Mouse (Mus musculus) adrenal gland, adult 18-20 months (tissue): ENCODE measurements around the gene Gata3. TPM values are rescaled to one million over a fixed set of nuclear protein-coding genes. Genes with fewer than 3 reads are reported as not detected.

Source experiments
- DNase-seq, 2 experiments: peaks; one replicate each; pipeline ENCODE4 v3.0.0; 2021 to 2022; ENCODE audit warnings: low spot score in 2 of 2
- total RNA-seq, 2 experiments: library from RNA; stranded (reverse); gene quantifications; 1 replicate in 1 of 2; 2 replicates in 1 of 2; pipeline ENCODE4 v1.2.3; 2021

Gata3 gene
- total RNA-seq, 2 experiments from 2014 or later, result 11.7 to 14.2 TPM

DNA sequence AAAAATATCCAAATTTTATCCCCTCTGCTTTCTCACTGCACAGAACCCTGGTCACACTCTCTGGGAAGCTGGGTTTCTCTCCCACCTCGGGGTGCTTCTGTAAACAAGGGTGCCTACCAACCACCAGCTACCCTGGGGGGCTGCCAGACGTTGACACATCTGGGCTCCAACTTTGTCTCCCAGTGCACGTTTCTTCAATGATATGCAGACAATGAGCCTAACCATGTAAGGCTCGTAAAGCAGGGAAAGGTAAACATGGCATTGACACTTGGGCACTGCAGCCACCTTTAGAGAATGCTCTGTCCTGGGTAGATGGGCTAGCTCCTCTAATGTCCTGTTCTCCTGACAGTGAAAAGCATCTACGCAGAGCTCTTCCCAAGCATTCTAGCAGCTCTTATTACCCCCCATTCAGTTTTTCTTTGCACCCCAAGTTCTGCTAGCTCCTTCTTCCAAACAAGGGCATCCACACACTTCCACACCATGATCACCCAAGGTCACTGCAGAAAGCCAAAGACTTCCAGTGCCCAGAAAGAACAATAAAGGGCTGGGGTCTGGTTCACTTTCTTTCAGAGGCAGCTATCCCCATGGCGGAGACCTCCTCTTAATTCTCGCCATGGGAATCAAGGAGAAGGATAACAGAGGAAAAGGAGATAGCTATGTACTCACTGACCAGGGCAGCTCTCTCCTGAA is 2.8 kb downstream of the Gata3 start:
- no peak for DNase-seq

DNA sequence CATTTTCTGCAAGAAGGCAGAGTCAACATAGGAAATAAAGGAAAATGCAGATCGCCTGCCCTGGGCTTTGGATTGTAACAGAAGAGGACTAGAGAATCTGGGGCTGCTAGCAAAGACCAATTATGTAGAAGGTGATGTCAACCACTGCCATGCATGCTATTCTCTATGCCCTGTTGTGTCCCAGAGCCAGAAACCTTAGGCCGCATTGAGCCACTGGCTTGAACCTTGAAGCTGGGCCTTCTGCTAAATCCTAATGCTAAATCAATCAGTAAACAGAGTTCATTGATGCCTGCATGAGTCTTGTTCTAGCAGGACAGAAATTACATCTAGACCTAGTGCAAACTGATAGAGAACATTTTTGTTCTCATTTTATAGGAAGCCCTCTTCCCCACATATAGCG is 3.8 kb downstream of the Gata3 start:
- no peak for DNase-seq

DNA sequence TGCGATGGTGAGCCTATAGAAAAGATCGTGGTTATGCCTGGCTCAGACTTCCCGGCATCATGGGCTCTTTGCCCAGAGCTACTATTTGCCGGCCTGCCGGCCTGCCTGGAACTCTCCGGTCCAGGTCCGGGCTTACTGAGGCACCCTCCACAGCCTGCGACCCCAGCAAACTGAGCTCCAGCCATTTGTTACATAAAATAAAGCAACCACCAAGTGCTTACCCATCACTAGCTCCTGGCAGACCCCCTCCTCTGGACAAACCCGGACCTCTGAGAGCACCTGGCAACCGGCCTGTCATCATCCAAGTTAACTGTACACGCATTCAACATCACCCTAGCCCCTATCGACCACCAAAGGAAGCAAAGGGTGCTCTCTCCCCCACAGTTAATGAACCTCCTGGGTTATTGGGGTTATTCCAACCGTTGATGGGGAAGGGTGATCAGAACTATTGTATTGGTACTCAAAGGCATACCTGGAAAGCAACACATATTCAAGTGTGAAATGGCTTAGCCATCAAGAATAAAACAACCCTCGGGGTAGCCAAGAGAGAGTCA is 4.5 kb downstream of the Gata3 start:
- DNase-seq, result no peak

DNA sequence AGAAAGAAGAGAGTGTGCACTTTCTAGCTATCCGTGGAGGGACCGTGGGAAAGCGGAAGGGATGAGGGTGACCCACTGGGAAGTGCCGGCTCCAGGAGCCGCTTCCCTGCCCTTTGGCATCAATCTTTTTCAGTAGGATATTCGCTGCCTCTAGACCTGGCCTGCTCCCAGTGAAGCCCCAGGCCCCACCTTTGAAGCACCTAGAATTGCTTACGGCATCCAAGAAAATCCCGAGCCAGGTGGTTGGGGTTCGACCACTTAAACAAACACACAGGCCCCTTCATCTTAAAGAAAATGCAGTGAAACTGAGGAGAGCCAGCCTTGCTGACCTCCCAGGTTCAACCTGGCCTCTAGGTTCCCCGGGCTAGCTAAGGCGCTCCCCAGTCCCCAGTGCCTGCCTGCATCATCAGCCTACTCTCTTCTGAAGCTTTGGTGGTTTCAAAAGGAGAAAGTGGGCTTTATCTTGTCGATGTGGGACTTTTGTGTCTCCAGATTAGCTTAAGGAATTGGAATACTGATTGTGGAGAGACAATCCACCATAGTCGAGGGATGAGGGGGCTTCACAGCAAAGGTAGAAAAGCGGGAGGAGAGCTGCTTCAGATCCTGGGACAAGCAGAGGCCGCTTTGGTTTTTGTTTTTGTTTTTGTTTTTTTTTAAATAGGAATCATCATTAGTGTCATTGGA is 5.2 kb downstream of the Gata3 start:
- no peak for DNase-seq

DNA sequence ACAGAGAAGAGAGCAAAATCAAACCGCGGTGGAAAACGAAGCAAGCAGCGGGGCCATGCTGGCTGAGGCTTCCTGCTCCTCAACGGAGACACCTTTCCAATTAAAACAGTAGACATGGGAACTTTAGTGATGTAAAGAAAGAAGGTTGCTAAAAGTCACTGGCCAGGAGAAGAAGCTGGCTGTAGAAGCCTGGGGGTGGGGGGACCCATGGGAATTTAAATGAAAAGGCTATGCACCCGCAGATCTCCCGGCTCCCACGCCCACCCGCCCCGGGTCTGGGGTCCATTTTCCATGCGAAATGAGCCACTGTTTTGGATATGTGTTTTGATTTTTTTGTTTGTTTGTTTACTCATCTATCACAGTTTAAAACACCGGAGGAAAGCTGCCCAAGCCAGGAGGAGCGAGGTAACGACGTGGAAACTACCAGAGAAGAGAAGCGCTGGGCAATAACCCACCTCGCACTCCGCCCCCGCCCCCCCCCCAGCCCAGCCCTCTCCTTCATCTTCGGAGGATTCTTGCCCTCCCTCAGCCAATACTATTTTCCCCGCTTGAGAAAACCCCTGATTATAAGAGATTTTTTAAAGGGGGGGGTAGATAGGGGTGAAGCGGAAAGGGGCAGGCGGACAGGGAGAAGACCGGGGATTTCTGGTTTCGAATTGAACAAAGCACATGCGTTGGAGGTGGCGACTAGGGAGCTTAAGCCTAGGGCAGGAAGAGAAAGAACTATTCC is 5.9 kb downstream of the Gata3 start:
- no peak for DNase-seq

DNA sequence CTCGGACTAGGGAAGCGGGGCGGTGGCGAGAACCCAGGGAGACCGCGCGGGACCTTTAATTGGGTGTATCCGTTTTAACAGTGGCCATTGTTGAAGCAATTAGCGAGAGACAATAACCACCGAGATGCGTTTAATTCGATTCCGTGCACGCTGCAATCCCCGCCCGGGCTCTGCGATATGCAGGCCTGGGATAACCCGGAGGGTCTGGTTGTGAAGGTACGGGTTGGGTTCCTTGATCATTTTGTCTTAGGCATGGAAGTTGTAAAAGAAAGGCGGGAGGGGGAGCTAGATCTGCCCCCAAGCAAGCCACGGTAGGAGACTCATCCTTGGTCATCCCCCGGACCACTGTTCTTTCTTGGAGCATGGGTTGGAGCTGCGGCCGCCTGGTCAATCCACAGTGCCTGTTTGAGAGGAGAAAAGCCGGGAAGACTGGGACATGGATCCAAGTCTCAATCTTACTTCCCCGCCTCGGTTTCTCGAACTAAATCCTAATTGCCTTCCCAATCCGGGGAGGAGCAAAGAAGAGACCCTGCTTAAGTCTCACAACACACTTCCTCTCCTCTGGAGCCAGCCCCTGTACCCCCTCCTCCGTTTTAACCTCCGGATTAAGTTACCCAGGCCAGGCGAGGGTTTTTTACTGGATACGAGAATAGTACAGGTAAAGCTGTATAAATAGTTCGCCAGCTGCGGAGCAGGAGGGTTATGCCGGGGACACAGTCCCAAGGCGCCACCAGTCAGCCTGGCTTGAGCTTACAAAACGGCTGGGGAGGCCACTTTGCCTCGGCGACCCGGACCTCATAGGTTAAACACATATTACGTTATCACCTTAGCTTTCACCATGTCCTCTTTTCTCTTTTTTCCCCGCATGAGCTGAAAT is 6.7 kb downstream of the Gata3 start:
- no peak for DNase-seq

DNA sequence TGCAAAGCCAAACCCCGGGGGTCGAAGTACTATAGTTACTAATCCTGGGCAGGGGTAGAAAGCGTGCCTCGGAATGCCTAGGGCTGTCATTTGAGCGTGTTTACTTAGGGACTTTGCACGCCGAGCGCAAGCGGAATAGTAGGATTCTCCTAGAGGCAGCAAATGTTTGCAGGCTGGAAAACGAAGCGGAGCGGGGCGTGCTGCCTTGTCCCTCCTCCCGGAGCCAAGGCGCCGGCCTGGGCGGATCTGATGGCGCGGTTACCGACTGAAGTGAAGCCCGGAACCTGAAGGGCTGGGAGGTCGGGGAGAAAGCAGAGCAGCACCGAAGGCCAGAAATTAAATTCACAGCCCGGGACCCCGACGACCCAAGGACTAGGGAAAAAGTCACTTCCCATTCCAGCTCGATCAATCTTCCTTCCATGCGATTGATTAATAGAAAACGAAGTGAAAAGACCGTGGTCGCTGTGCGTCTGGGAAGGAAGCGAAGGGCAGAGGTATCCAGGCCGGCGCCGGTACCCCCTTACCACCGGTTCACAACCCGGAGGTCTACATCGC is 7.4 kb downstream of the Gata3 start:
- DNase-seq, result no peak

DNA sequence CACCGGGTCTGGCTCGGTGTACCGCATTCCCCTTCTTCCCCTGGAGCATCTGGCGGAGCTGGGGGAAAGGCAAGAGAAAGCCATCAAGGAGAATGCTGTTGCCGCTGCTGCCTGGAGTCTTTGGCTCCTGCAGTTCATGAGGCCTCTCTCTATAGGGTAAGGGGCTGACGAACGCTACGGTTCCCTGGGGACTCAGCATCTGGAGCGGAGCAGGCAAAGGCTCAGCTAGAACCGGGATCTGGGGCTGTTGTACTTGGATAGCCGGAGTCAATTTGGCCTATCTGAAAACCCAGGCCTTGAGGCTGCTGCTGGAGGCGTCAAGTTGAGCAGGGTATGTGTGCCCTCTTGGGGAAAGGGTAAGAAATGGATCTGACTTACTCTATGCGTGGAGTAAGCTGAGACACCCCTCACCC is 8.2 kb downstream of the Gata3 start:
- DNase-seq, result no peak

DNA sequence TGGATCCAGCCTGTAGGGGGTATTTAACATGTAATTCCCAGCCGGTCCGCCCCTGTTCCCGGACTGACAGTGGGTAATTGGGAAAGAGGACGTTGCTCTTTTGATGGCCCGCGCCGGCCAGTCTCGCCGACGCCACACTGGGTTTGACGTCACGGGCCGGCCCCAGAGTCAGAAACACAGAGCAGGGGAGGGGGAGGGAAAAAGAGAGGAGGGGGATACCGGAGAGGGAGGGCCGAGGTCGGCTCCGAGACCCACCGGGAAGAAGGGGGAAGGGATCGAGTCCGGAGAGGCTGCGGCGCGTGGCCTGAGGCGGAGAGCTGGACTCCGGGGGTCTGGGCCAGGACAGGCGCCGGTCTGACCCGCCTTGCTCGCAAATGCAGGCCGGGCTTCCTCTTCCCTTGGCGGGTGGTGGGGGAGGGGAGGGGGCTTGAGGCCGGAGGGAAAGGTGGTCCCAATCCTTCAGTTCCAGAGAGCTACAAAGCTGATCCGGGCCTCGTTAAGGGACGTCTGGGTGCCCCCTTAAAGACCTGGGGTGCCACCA is 8.7 kb downstream of the Gata3 start, which contains the start of gene 4930412O13Rik:
4930412O13Rik (plus strand) TSS at position 202 of the 541 bp plus-strand sequence.
- DNase-seq, result no peak

DNA sequence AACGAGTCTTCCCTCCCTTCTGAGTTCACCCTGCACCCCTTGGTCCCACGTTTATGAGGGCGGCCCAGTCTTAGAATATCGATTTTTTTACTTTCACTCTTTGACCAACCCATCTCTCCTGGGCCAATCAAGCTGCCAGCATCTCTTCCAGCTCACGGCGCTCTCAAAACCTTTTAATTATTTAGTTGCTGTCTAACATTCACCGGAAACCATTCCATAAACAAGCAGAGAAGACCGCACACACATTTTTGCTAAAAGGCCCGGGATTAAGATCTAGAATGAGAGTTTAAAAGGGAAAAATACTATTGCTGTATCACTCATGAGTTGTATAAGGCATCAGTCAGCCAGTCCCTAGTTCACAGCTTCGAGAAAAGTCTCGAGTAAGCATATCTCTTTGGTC is 9.6 kb downstream of the Gata3 start:
- no peak for DNase-seq

DNA sequence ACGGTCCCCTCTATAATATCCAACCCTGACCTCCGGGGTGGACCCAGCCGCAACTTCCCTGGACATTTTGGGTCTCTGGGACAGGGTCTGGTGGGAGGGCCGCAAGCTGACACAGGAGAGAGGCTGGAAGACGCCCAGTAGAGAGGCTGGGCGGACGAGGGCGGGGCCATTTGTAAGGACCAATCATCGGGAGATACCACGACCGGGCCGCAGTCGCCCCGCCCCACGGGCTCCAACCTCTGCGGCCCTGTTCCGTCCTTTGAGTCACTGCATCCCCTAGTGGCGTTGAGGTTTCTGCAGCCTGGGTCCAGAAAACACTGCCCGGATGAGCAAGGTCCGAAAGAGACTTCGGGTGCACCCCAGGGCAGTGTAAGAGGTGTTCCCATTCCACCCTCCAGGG is 10.3 kb downstream of the Gata3 start:
- DNase-seq, result peak; percentile 82 to 87

DNA sequence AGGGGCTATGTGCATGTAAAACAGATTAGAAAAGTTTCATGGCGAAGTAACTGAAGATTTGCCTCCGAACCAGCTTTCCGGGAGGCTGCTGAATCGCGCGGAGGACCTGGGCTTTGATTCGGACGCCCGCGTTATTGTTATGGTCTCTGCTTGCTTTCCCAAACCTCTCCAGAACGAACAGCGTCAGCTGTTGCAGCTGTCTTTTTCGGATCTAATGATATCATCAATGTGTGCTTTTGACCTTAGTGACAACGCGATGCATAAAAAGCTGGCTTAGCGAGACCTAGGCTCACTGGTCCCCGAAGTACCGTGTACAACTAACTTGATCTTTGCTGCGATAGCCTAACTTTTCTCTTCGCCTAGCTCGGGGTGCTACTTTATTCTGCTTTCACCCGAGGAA is 10.7 kb downstream of the Gata3 start:
- DNase-seq, result no peak

DNA sequence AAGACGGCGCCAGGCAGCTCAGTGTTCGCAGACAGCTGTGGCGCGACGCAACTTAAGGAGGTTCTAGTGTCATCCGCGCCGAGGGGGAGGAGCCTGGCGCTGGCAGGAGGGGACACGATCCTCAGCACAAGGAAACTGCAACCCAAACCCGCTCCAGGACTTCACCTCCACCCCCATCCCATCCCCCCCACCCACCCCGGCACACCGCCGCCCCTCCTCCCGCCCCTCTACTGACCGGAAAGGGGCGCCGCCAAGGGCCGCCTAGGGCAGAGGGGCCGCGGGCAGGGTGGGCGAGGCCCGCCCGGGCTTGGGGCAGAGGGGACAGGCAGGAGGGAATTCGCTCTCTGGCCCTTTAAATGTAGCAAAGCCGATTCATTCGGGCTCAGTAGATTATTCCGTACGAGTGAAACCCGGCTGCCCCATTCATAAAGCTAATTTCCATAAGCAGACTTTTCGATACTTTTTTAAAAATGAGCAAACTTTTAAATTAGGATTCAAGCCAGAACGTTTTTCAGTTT is 11.2 kb downstream of the Gata3 start:
- no peak for DNase-seq

DNA sequence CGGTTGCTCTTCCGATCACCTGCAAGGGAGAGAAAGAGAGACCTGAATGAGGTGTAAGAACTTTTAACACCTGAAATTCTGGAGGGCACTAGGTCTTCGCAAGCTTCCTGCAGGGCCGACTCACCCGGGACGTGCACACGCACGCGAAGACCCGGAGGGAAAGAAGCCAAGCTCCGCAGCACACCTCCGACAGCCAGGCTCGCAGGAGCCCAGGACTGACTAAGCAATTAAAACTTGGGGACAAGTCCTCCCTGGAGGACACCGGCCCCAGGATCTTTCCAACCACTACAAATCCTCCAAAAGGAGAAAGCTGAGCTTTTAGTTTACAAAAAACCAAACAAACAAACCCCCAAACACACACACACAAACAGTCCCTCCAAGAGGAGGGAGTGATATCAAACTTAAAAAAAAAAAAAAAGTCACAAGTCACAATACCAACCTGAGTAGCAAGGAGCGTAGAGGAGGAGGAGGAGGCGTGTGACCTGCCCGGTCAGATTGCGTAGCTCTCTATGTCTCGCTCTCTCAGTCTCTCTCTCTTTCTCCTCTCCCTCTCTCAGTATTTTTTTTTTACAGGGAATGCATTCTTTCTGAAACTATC is 11.8 kb downstream of the Gata3 start:
- DNase-seq, result no peak

DNA sequence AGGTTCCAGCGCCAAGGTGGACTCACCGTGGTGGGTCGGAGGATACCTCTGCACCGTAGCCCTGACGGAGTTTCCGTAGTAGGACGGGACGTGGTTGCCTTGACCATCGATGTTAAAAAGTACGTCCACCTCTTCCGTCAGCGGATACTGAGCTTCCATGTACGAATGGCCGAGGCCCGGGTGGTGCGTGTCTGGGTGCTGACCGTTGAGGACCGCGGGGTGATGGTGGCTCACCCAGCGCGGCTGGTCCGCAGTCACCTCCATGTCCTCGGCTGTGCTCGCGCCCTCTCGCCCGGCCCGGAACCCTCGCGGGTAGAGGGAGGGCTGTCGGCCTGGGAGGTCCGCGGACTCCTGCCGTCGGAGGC is 12.5 kb downstream of the Gata3 start:
- no peak for DNase-seq

DNA sequence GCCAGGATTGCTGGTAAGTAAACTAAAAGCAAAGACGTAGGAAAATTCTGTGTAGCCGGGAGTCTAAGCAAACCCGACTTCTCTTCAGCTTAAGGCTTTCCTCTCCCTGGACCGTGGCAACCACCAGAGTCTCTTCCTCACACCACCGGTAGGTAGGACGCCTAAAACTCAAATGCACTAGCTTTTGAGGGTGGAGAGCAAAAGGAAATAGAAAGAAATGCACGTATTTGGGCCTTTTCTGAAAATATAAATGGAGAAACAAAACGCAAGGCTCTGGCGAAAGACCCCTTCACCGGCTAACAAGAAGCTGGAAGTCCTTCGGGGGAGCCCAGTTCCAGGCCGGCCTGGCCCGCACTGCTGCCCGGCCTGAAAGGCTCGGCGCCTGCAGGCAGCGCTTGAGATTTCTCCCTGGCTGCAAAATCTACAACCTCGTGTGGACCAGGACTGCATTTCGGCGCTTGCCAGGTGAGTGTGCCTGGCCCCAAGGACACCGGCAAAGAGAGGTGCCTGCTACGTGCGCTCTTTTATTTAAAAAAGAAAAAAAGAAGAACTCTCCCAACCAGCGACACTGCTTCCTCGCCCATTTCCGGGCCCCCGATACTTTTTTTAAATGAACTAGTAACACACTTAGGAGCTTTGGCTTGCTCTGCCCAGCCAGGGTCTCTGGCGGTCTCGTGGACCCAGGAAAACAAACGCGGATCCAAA is 13.1 kb downstream of the Gata3 start:
- DNase-seq, result no peak

DNA sequence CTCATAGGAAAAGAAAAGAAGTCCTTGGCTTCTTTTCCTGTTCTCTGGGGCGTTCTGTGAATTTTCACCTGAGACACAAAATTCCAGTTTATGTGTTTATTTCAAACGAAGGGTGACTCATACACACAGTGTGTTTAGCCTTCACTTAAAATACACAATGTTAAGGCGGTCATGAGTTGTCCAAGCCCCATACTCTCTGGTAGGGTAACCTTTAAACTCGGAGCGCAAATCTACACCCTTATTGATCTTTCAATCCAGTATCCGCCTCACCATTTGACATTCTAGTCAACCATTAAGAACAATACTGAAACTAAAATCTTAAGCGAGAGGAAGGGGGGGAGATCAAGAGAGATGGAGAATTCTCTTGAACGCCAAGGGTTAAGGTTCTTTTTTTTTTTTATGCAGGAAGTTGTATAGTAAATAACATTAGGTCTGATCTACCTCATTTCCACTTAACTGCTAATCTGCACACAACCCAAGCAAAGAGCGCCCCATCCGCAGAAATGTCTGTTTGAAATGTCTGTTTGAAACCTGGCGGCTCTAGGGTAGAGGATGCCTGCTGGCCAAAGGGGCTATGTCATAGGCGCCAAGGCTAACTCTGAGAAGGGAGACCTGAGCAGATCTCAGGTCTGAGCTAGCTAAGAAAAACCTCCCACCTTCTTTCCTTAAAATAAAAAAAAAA is 14.0 kb downstream of the Gata3 start:
- DNase-seq, result no peak

DNA sequence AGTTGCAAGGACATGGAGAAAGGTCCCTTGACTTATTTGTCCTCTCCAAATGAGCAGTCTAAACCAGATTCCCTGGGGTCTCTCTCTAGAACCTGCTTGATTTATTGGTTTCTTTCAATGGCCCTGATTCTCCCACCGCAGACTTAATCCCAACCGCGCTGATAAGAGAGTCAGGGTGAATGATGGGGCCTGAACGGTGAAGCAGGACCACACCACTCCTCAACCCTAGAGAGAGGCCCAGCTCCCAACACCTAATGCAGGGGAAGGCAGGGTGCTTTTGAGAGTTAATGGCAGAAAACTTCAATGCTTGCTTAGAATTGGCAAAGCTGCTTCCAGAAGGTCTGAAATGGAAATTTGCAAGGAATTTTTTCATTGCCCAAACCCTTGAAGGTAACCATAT is 14.6 kb downstream of the Gata3 start:
- no peak for DNase-seq
